Mouse (Mus musculus) frontal cortex, adult 2 months (tissue): ENCODE results near the gene Znrf1. TPM values are rescaled to one million over a fixed set of nuclear protein-coding genes. Genes with fewer than 3 reads are reported as not detected.

Experiments used
- DNase-seq, 2 experiments: peaks; one replicate each; pipeline ENCODE4 v3.0.0; 2022; ENCODE audit warnings: low spot score in 1 of 2; ENCODE audit errors: extremely low spot score in 1 of 2
- polyA plus RNA-seq: library from polyadenylated mRNA; depleted of rRNA; stranded (reverse); fragments of >200 nt; gene quantifications from 2 replicates; pipeline ENCODE4 v1.2.3, GENCODE M21; 2012

The Znrf1 gene
- polyA plus RNA-seq, 1 experiment, result 157 TPM

DNA sequence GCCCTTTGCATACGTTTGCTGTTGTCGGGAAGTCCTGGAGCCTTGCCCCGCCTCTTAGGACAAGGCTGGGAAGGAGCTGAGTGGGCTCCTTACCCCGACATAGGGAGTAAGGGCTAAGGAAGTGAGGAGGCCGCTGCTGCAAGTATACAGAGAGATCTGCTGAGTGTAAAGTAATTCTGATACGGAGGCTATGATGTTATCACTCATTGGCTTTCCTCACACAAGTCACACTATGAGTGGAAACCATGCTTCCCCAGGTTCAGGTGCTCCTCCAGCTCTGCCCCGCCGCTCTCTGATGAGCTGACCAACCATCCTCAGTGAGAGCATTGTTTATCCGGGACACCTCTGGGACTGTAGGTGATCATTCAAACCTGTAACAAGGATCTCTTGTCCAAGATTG is 30.4 kb downstream of the Znrf1 start:
- no peak for DNase-seq

DNA sequence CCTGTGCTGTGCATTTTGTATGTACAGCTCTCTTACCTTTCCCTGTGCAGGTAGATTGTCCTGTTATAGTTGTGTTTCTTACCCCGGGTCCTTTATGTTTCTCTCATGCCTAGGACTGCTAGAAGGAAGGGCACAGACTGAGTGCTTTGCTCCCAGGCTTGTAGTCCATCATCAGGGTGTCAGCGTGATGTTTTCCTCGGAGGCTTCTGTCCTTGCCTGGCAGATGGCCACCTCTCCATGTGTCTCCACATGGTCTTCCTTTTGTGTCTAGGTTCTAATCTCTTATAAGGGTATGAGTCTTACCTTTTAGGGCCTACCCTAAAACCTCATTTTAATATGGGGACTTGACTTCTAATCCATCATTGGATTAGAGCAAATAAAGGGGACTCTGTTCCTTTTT is 31.7 kb downstream of the Znrf1 start:
- no peak for DNase-seq

DNA sequence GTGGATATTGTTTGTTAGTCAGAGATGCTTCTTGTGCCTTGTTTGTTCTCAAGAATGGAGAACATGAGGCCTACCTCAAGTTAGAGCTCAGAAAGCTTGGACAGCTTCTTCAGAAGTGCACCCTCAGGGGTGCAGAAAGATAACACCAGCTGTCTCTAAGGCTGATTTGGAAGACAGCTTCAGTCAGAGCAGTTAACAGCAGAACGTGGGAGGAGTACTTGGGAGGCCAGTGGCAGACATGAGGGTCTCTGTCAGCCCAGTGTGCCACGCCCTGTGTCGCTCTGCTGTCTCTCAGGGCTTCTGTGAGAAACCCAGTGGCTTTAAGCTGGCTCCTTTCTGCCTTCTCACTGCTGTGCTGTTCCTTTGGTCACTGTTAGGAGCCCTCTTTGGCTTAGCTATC is 32.1 kb downstream of the Znrf1 start:
- DNase-seq, result no peak

DNA sequence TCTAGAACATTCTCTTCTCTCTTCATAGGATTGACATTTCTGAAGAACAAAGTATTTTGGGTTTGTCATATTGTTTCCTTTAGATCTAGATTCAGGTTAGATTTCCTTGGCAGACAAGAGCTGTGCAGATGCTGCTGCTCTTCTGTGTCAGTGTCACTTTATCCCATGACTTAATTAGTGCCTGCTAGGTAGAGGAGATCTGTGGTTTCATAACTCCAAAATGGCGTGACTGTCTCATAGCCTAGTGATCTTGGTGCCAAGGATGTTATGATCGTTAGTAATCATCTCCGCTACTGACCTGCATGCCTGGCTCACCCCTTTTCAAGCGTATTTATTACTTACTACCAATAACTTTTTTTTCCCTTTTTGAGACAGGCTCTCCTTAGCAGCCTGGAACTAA is 34.0 kb downstream of the Znrf1 start:
- DNase-seq, result no peak

DNA sequence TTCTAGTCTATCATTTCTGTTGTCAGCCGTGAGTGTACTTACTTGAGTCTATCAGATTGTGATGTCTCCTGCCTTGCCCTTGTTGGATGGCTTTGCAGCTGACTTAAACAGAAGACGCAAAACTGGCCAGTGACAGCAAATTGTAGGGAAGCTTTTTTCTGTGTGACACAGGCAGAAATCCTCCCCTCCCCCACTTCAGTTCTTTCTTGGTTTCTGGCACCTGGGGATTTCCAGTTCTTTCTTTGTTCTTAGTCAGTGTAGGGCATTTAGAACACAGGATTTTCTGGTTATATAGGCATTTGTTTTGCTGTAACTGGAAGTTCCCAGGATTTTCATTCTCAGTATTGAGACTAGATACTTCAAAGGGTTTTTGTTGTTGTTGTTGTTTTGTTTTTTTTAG is 34.5 kb downstream of the Znrf1 start:
- DNase-seq, result no peak

DNA sequence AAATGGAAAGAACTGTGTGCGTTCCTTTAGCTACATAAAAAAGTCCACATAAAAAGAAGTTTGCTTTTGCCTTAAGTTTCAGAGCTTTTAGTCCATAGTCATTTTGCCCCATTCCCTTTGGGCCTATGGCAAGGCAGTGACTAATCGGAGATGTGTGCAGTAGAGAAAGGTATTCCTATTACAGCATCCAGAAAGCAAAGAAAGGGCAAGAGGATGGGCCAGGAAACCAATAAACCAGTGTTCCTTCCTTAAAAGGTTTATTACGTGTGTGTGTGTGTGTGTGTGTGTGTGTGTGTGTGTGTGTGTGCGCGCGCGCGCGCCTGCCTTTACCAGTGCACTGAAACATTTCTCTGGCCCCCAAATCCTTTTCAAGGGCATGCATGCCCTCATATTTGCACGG is 35.8 kb downstream of the Znrf1 start:
- no peak for DNase-seq

DNA sequence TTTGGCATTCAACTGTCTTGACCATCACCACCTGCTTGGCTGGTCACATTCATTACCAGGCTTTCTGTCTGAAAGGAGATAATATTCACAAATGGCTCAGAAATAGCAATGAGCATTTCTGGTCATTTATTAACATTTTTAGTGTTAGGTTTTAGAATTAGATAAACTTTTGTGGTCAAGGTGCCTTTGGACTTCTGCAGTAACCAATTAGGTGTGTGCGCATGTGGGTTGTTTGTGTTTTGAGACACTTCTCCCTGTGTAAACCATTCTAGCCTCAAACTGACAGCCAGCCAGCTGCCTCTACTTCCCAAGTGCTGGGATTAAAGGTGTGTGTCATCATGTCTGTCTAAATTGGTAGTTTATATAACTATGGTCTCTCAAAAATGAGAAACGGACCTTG is 36.5 kb downstream of the Znrf1 start:
- DNase-seq, result no peak

DNA sequence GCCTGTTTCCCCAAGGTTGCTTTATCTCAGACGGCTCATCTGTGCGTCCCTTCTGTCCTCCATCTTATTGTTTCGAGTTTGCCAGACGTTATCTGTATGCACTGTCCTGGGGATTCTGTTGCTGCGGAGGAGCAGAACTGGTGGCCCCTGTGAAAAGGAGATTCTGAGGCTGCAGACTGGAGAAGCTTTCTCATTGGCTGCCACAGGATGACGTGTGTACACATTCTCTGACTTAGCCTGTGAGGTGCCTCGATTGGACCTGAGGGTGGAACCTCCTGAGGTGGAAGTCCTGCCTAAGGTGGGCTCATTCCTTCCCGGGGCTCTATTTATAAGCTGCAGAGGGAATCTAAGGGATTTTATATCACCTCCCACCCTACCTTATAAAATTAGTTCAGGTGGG is 37.7 kb downstream of the Znrf1 start:
- DNase-seq, result peak; percentile 69 to 71

DNA sequence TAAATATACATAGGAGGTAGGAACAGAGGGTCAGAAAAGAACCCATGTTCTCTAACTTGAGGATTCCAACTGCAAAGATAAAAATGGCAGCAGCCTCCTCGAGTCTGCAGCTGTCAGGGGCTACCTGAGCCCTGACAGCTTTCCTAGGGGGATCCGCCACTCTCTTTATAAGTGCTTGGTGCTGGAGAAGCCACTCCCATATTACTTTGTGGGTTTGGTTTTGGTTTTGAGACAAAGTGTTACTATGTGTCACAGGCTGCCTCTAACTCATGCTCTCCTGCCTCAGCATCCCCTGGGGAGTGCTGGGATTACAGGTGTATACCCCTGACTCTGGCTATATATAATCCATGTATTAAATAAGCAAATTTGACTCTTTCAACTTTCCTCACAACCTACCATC is 38.1 kb downstream of the Znrf1 start:
- DNase-seq, result no peak

DNA sequence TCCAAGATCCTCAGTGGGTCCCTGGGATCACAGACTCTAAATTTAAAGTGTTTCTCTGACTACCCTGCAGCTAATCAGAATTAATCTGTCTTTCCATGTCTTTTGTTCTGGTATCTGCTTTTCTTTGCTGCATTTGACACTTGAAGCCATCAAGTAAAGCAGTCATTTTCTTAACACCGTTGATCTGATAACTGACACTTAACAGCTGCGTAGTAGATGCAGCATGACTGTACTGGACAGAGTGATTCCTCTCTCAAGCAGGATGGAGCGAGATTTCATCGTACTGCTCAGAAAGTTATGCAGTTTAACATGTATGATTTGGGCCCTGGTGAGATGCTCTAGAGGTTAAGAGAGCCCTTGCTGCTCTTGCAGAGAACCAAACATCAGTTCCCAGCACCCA is 39.6 kb downstream of the Znrf1 start:
- no peak for DNase-seq

DNA sequence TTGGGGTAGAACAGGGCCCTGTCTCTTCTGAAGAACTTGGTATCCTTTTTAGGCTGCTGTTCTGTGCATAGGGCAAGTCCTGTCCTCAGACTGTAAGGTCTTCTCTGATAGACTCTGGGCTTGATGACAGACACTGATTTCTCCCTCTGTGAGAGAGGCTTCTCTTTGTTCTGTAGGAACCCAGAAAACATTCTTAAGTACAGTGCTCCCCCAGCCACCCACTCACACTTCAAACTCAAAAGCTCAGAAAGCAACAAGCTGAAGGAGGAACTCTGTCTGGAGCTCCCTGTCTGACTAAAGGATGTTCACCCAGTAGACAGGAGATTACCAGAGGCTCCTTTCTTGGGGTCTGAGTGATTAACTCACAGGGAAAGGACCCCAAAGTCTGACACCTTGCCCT is 40.6 kb downstream of the Znrf1 start:
- peak in 1 of 2 experiments; percentile 49 for DNase-seq

DNA sequence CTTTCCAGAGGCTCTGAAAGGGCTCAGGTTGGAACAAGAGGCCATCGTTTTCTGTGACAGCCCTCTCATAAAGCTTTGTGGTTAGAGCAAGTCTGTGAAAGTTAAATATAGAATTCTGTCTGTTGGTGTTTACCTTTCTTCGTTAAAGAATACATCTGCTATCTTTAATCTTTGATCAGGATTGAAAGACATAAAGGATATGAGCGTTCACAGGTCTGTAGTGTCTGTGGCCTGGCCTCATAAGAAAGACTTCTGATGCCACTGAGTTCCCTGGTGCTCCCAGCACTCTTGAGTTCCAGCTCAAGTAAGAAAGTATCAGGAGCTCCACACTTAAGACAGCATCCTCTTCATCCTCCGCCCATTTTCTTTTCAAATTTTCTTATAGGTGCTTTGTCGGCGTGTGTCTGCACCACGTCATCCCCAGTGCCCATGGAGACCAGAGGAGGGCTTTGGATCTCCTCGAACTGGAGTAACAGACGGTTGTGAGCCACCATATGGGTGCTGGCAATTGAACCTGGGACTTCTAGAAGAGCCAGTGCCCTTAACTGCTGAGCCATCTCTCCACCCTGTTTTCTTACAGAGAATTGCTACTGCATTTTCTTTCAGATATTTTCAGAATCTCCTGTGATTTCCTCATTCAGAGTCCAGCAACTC is 42.1 kb downstream of the Znrf1 start:
- DNase-seq, result no peak

DNA sequence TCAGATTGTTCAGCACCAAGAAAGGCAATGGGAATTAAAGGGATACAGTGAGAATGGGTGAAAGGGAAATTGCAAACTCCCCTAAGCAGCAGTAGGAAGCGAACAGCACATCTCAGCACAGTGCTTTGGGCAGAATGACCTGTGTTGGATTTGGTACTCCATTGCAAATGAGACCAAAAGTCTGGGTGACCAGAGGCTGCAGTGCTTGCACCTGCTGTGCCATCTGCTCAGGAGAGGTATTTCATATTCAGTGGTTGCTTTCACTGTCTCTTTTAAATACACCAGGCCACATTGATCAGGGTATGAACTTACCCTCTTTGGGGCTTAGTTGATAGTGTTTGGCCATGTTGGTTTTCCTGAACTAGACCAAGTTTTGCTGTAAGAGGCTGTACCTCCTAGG is 43.4 kb downstream of the Znrf1 start:
- DNase-seq, result no peak

DNA sequence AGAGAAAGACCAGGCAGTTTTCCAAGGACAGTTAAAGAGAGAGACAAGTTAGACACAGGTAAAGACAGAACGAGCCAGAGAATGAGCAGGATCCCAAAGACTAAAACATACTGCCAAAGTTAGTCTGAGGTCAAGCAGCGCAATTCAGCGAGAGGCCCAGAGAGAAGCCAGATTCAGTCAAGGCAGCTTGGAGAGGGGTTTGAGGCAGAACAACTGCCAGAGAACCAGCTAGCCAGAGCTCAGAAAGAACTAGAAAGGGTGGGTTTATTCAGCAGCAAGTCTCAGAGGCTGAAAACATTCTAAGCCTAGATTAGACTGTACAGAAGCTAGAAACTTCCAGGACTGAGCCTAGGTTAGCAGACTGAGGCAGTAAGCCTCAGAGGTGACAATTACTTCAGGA is 44.4 kb downstream of the Znrf1 start:
- DNase-seq, result no peak

DNA sequence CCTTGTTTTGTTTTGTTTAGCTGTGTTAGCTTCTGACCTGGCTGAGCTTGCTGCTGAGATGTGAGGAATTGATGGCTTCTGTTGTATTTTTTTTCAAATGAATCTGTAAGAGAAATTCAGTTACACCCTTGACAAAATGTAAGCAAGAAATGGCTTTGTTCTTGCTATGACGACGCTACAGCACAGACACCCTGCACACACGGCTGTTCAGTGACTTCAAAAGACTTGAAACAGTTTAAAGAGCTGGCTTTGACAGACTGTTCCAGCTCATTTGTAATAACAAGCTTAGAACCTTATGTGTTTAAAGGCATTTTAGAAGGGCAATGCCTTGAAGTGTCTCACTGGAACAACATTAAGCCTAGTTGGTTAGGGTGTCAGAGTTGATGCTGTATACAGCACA is 46.5 kb downstream of the Znrf1 start:
- no peak for DNase-seq

DNA sequence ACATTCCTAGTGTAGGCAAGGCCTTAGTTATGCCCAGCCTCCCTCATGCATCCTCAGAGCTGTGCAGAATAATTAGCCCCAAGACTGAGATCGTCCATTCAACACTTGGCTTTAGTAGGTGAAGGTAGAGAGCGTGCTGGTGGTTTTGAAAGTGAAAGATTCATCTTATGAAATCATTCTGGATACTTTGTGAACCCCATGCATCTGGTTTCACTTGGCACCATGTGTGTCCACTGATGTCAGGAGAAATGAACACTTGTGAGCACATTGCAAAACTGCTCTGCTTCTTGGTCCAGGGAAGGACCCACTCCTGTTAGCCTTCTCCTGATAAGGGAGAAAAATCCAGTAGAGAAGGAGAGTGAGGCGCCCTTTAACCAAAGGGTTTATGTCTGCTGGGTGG is 49.0 kb downstream of the Znrf1 start:
- DNase-seq, result no peak

DNA sequence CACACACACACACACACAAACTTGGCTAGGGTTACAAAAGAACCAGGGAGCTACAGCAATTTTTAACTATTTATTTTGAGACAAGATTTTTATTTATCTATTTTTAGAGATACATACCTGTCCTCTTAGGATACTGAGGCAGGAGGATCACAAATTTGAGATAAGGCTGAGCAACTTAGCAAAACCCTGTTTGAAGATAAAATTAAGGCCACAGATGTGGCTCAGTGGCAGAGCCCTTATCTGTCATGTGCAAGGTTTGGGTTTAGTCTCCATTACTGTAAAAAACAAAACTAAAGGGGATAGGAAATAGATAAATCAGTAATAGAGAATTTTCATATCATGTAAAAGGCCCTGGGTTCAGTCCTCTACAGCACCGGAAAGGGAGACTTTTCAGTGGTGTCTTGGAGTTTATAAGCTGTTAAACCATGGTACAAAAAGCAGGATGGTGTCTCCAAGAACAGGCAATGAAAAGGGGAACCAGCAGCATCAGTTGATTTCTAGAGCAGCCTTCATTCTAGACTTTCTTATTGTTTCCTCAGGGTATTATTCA is 51.7 kb downstream of the Znrf1 start:
- no peak for DNase-seq

DNA sequence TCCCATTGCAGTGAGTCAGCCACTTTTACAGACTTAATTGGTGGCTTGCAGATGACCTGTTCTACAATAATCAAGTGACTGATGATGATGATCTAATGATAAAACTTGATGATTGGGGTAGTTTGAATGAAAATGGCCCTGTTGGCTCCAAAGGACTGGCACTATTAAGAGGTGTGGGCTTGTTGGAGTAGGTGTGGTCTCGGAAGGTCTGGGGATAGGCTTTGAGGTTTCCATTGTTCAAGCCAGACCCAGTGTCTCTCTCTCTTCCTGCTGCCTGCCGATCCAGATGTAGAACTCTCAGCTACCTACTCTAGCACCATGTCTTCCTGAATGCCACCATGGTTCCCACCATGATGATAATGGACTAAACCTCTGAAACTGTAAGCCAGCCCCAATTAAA is 52.4 kb downstream of the Znrf1 start:
- DNase-seq, result no peak

DNA sequence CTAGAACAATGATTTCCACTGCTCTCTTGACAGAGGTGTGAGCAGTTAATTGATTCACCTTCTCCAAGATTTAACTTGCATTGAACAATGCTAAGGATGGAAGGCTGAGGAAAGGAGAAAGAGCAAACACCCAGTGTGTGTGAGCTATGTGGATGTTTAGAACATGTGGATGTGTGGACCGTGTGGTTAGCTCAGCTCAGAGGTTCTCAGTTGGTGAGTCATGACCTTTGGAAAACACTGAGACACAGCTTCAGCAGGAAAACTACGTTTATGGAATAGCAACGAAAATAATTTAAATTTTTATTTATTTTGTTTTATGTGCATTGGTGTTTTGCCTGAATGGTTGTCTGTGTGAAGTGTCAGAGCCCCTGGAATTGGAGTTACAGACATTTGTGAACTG is 54.3 kb downstream of the Znrf1 start:
- no peak for DNase-seq

DNA sequence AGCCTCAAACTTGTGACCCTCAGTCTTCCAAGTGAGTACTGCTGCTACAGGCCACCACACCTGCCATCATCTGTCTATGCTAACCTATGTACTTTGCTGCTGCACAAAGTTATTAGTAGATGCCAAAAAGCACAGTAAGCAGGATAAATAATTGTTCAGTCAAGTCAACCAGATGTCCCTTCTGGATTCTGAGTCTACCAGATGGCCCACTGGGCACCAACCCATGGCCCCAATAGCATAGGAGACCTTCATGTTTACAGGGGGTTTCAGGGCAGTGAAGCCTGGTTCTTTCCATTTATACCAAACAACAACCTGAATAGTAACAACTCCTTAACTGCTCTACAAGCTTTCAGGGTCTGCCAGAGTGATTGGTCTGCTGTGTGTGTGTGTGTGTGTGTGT is 55.3 kb downstream of the Znrf1 start:
- DNase-seq, result no peak

DNA sequence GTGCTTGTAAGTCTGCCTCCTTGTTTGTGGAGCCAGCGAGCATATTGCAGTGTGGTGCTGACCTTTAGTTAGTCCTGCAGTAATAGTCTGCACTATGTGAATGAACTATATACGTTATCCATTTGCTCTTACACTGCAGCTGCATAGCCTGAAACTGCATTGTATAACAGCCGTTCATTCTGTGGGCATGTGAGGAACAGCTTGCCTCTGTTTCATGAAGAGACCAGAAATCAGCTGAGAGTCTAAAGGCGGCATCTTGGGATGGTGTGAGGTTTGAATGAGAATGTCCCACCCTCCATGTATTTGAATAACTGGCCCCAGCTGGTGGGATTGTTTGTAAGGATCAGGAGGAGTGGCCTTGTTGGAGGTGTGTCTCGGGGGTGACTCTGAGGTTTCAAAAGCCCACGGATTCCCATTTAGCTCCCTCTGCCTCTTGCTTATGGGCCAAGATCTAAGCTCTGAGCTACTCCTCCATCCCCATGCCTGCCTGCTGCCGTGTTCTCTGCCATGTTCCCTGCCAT is 56.6 kb downstream of the Znrf1 start:
- DNase-seq, result no peak

DNA sequence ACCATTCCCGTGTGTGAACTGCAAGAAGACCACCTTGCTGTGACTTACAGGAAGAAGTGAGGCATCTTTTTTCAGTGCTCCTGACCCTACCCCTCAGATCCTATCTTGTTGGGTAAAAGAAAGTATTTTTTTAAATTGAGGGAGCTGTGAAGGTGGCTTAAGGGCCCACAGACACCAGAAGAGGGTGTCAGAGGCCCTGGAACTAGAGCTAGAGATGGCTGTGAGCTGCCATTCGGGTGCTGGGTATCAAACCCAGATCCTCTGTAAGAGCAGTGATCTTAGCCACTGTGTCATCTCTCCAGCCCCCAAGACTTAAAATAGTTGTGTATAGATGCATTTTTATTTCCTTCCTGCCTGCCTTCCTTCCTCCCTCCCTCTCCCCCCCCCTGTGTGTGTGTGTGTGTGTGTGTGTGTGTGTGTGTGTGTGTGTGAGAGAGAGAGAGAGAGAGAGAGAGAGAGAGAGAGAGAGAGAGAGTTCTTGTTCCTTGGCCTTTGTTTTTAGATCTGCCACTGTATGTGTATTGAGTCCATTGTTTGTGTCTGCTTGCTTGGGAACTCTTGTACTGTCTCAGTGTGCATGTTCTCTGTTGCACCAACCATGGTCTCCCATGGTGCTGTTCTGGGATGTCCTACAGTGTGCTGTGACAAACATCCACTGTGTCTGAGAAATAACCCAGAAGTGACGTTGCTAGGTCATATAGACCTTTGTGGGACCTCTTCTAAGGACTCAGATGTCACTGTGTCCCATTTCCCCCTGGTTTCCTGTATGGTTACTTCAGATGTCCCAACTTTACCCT is 58.3 kb downstream of the Znrf1 start:
- no peak for DNase-seq
